Mouse (Mus musculus) heart, adult 2 months (tissue): ENCODE measurements around the gene Gm14322.
"Not testable (repeated sequence)": the region's sequence is repeated elsewhere in the genome, so short reads cannot be mapped to it uniquely, and the experiment has no call there.

ENCODE experiments used
- CTCF ChIP-seq: fragments of 200-600 bp; IDR thresholded peaks from 2 replicates; pipeline ENCODE4 v1.8.1; 2022; ENCODE audit warnings: antibody characterized with exemption, mild to moderate bottlenecking, moderate library complexity
- POLR2A ChIP-seq: fragments of 200-500 bp; IDR thresholded peaks from 2 replicates; pipeline ENCODE4 v1.6.1; 2011; ENCODE audit warnings: mild to moderate bottlenecking, low read depth, low read length, control low read depth; ENCODE audit not compliant: insufficient read depth

- TF ChIP-seq POLR2A, CTCF: not testable (repeated sequence)
Measured at GRCm38 (mm10) chr2:177787351-177787750, 28.3 kb downstream of the Gm14322 start.
